Comparison of ENCODE assay signal across 13 mouse cellular contexts in genomic region chr3:52555038-52555437, GRCm38 (mm10).
DNase-seq lines count a peak whose midpoint lies in the region; ATAC-seq and TF ChIP-seq lines count a peak whose summit lies in the region.
"Had no signal": no experiment of that assay in that cellular context is flagged by ENCODE, and none has a peak within 500 bp of the region (broad histone marks: within the 10 kb centered on the region; RNA-seq: fewer than 3 reads in every experiment).

No protein-coding gene starts in this region.

- no peak overlapping the region for H3K27ac ChIP-seq in hindbrain, embryonic 11.5 days (ENCODE audit: low read depth, low read length)
- H3K27ac ChIP-seq in stomach, postnatal 0 days (replicated peaks), result no peak overlapping the region
- H3K27ac ChIP-seq: hindbrain, postnatal 0 days; lung, embryonic 15.5 days; neural tube, embryonic 13.5 days had no signal

- H3K9ac ChIP-seq in hindbrain, embryonic 11.5 days (ENCODE audit: low read depth, low read length), result no peak overlapping the region
- H3K9ac ChIP-seq in stomach, postnatal 0 days (ENCODE audit: low read length), result no peak overlapping the region
- H3K9ac ChIP-seq: lung, embryonic 15.5 days; neural tube, embryonic 13.5 days had no signal

- H3K4me1 ChIP-seq in hindbrain, embryonic 11.5 days (replicated peaks; ENCODE audit: control insufficient read depth, insufficient read depth, low read length), result no peaks in the 10 kb centered on the region
- no peaks in the 10 kb centered on the region for H3K4me1 ChIP-seq in stomach, postnatal 0 days (replicated peaks; ENCODE audit: control insufficient read depth, insufficient read depth)
- H3K4me1 ChIP-seq: lung, embryonic 15.5 days had no signal

- no peak for TF ChIP-seq EP300 in stomach, postnatal 0 days (optimal IDR thresholded peaks at IDR 0.05)

- peak; percentile 73 for DNase-seq in 3134 (ENCODE audit: extremely low read depth, insufficient read length, low spot score)
- DNase-seq in B cell, adult 2 months, result peak; percentile 56 to 65
- peak; percentile 87 for DNase-seq in naive thymus-derived CD4-positive, alpha-beta T cell, adult 2 months (ENCODE audit: low read depth)
- DNase-seq in cerebellum, postnatal 25 days, result no peak
- no peak for DNase-seq in left cerebral cortex, adult 18-20 months (ENCODE audit: low spot score in 2 of 2)
- DNase-seq in hindbrain, embryonic 11.5 days (ENCODE audit: low spot score), result no peak
- no peak for DNase-seq in stomach, postnatal 0 days (ENCODE audit: low spot score)
- DNase-seq: cerebellum, adult 11-12 months had no signal

- no peak overlapping the region for H3K4me3 ChIP-seq in hindbrain, embryonic 11.5 days (ENCODE audit: low read depth, low read length)
- H3K4me3 ChIP-seq in stomach, postnatal 0 days (ENCODE audit: low read depth, low read length), result no peak overlapping the region
- H3K4me3 ChIP-seq: erythroblast, embryonic 14.5 days; lung, embryonic 15.5 days; neural tube, embryonic 13.5 days had no signal

- WGBS in hindbrain, embryonic 11.5 days, result 83% methylated on average over 6 of the region's 6 CpGs
- WGBS in stomach, postnatal 0 days, result 67% methylated on average over 6 of the region's 6 CpGs

- H3K9me3 ChIP-seq in hindbrain, embryonic 11.5 days (ENCODE audit: control insufficient read depth, low read length), result no peaks in the 10 kb centered on the region
- H3K9me3 ChIP-seq in stomach, postnatal 0 days (ENCODE audit: control insufficient read depth, low read length), result no peaks in the 10 kb centered on the region
- H3K9me3 ChIP-seq: lung, embryonic 15.5 days; neural tube, embryonic 13.5 days had no signal

- no peak for TF ChIP-seq CTCF in stomach, postnatal 0 days (IDR thresholded peaks at IDR 0.05; ENCODE audit: low read depth)

- H3K36me3 ChIP-seq in hindbrain, embryonic 11.5 days (ENCODE audit: control insufficient read depth, insufficient read depth, low read length), result no peaks in the 10 kb centered on the region
- H3K36me3 ChIP-seq in stomach, postnatal 0 days (ENCODE audit: control insufficient read depth, insufficient read depth, low read length), result no peaks in the 10 kb centered on the region
- H3K36me3 ChIP-seq: lung, embryonic 15.5 days; neural tube, embryonic 13.5 days had no signal

- peak; percentile 100 for ATAC-seq in granulocyte monocyte progenitor cell, adult 5-6 weeks (replicated peaks; ENCODE audit: poor library complexity, severe bottlenecking)
- ATAC-seq in hindbrain, embryonic 11.5 days (ENCODE audit: low FRiP score), result no peak
- no peak for ATAC-seq in stomach, postnatal 0 days (ENCODE audit: low FRiP score, low TSS enrichment)
- ATAC-seq: hindbrain, postnatal 0 days had no signal

- H3K27me3 ChIP-seq in hindbrain, embryonic 11.5 days (ENCODE audit: control insufficient read depth, insufficient read depth, low read length), result no peaks in the 10 kb centered on the region
- no peaks in the 10 kb centered on the region for H3K27me3 ChIP-seq in stomach, postnatal 0 days (ENCODE audit: control insufficient read depth, insufficient read depth, low read length)
- H3K27me3 ChIP-seq: lung, embryonic 15.5 days; neural tube, embryonic 13.5 days had no signal

- no peak overlapping the region for H3K4me2 ChIP-seq in hindbrain, embryonic 11.5 days (replicated peaks; ENCODE audit: low read depth, low read length)
- H3K4me2 ChIP-seq in stomach, postnatal 0 days (replicated peaks; ENCODE audit: low read depth), result no peak overlapping the region
- H3K4me2 ChIP-seq: lung, embryonic 15.5 days; neural tube, embryonic 13.5 days had no signal

Comparison
In these comparisons a context has a peak if more than half of its experiments do, and no peak if none do; other contexts are left out.
1. DNase-seq: peak in 3134 (single experiment), B cell, adult 2 months (2 of 2) and naive thymus-derived CD4-positive, alpha-beta T cell, adult 2 months (single experiment); none in cerebellum, postnatal 25 days (0 of 2), left cerebral cortex, adult 18-20 months (0 of 2), hindbrain, embryonic 11.5 days (single experiment) and stomach, postnatal 0 days (single experiment).